Mouse (Mus musculus) testis, adult 2 months (tissue): Measurements from ENCODE around the gene Myl9. TPM values are rescaled to one million over a fixed set of nuclear protein-coding genes. Genes with fewer than 3 reads are reported as not detected.

ENCODE experiments used
- H3K27ac ChIP-seq: fragments of 200-500 bp; 2 replicates; pipeline ENCODE4 v1.5.1; 2012; ENCODE audit warnings: low read depth, low read length; ENCODE audit not compliant: control insufficient read depth, insufficient read depth
- H3K27me3 ChIP-seq: fragments of 200-500 bp; 2 replicates; pipeline ENCODE4 v1.6.1; 2012; ENCODE audit warnings: mild to moderate bottlenecking, low read length, moderate library complexity; ENCODE audit not compliant: control insufficient read depth, insufficient read depth
- H3K36me3 ChIP-seq: fragments of 200-500 bp; 2 replicates; pipeline ENCODE4 v1.6.1; 2012; ENCODE audit warnings: mild to moderate bottlenecking, low read length; ENCODE audit not compliant: control insufficient read depth, insufficient read depth
- H3K4me1 ChIP-seq: fragments of 200-500 bp; 2 replicates; pipeline ENCODE4 v1.6.1; 2012; ENCODE audit warnings: low read length; ENCODE audit not compliant: control insufficient read depth, insufficient read depth
- H3K4me3 ChIP-seq: fragments of 200-500 bp; 2 replicates; pipeline ENCODE4 v1.5.1; 2012; ENCODE audit warnings: low read depth, mild to moderate bottlenecking, low read length, moderate library complexity, mixed read lengths; ENCODE audit not compliant: control insufficient read depth
- CTCF ChIP-seq: fragments of 200-500 bp; IDR thresholded peaks from 2 replicates; pipeline ENCODE4 v1.5.1; 2012; ENCODE audit warnings: low read depth, mild to moderate bottlenecking, inconsistent platforms, low read length, moderate library complexity; ENCODE audit not compliant: control insufficient read depth, insufficient read depth, insufficient replicate concordance
- POLR2A ChIP-seq: fragments of 200-500 bp; IDR thresholded peaks from 2 replicates; pipeline ENCODE4 v1.6.1; 2012; ENCODE audit warnings: low read depth, mild to moderate bottlenecking, inconsistent platforms, low read length, moderate library complexity; ENCODE audit not compliant: control insufficient read depth
- polyA plus RNA-seq: library from polyadenylated mRNA; depleted of rRNA; stranded (reverse); fragments of >200 nt; gene quantifications from 2 replicates; pipeline ENCODE4 v1.2.3, GENCODE M21; 2012

The Myl9 gene
- polyA plus RNA-seq, 1 experiment = 68.0 TPM

GRCm38 (mm10) chr2:156775455-156776435 lies 525 bp downstream of the Myl9 start:
- Histone ChIP-seq H3K4me3 (peak overlapping the region; percentile 80), H3K4me1 (peaks cover 24% of the 10 kb centered on the region), H3K27me3 (no peaks in the 10 kb centered on the region), H3K36me3 (no peaks in the 10 kb centered on the region), H3K27ac (peak overlapping the region; percentile 85)
- TF ChIP-seq CTCF (no peak), POLR2A (peak; percentile 53; the same call in 1 of the 2 replicates)

DNA sequence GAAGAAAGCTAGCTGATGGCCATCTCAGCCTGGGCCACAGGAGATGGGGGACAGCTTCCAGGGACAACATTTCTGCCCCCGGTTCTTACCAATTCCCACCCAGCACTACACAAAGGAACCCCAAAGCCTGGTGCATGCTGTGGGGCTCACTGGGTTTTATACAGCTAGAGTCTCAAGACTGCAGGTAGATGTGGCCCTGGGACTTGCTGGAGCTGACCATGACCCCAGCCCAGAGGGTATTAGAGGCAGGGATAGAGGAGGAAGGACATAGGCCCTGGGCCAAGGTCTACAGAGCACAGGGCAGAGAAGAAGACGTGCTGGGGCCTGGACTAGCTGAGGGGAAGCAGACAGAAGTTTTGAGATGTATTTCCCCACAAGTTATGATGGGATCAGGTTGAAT lies 1.7 kb downstream of the Myl9 start:
- H3K4me1 ChIP-seq = peaks cover 28% of the 10 kb centered on the region
- no peak for TF ChIP-seq CTCF
- no peak for TF ChIP-seq POLR2A
- no peaks in the 10 kb centered on the region for H3K27me3 ChIP-seq
- H3K27ac ChIP-seq = peak overlapping the region; percentile 10; the same call in 1 of the 2 replicates
- H3K4me3 ChIP-seq = peak overlapping the region; percentile 28
- no peaks in the 10 kb centered on the region for H3K36me3 ChIP-seq

DNA sequence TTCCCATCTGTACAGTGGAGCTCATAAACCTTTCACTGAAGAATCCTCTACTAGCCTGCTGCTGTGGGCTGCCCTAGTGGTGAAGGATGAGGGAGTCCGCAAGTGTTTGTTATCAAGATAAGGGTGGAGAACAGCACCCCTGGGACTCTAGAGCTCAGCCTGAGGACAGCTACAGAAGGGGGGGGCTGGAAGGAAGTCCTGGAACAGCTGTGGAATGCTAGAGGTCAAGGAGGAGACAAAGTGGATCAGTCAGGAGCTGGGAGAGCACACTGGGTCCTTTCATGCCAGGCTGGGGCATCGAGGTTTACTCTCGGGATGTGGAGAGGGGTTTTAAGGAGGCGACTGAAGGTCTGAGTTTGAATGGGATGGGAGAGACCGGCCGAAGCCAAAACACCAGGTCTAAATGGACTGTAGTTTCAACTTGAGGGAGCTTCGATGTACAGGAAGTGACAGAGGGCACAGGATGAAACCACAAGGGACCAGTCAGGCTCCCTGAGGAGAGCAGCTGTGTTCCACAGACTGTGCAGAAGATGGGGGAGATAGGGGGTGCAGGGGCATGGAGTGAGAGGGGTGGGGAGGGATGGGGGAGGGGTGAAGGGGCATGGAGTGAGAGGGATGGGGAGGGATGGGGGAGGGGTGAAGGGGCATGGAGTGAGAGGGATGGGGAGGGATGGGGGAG lies 2.2 kb downstream of the Myl9 start:
- no peak overlapping the region for H3K4me3 ChIP-seq
- H3K27me3 ChIP-seq = no peaks in the 10 kb centered on the region
- H3K36me3 ChIP-seq = no peaks in the 10 kb centered on the region
- peaks cover 28% of the 10 kb centered on the region for H3K4me1 ChIP-seq
- H3K27ac ChIP-seq = no peak overlapping the region
- no peak for TF ChIP-seq POLR2A
- no peak for TF ChIP-seq CTCF

DNA sequence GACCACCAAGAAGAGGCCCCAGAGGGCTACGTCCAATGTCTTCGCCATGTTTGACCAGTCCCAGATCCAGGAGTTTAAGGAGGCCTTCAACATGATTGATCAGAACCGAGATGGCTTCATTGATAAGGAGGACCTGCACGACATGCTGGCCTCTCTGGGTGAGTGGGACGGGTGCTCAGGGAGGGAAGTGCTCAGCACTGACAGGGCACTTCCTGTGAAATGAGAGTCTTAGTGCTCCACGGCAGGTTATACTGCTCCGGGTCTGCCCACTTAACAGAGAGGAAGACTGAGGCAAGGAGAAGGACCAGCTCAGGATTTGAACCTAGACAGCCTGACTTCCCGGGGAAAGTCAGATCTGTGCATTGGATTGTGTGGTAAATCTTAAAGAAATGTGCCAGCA lies 3.4 kb downstream of the Myl9 start:
- peaks cover 30% of the 10 kb centered on the region for H3K4me1 ChIP-seq

DNA sequence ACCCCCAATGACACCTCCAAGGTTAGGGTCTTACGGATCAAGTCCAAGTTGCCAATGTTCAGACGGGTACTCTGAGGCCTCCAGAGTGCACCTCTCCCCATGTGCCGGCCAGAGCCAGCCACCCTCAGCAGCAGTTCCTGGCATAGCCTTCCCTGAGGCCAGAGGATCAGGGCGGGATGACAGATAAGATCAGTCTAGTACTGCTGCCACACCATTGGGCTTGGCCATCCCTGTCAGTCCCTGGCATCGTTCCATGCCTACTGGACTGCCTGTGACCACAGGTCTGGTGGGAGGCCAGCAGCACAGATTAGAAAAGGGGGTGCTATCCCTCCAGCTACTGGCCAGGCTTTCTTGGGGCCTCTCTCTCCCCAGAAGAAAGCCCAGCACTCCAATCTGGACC lies 3.8 kb downstream of the Myl9 start:
- Histone ChIP-seq H3K4me3 (no peak overlapping the region), H3K27ac (no peak overlapping the region), H3K36me3 (no peaks in the 10 kb centered on the region), H3K27me3 (no peaks in the 10 kb centered on the region), H3K4me1 (peaks cover 28% of the 10 kb centered on the region)
- TF ChIP-seq POLR2A (no peak), CTCF (no peak)

More for the DNA sequence above, 3.4 kb downstream of the Myl9 start:
- H3K36me3 ChIP-seq = no peaks in the 10 kb centered on the region
- H3K27me3 ChIP-seq = no peaks in the 10 kb centered on the region
- no peak overlapping the region for H3K27ac ChIP-seq
- H3K4me3 ChIP-seq = no peak overlapping the region
- no peak for TF ChIP-seq POLR2A
- TF ChIP-seq CTCF = no peak

DNA sequence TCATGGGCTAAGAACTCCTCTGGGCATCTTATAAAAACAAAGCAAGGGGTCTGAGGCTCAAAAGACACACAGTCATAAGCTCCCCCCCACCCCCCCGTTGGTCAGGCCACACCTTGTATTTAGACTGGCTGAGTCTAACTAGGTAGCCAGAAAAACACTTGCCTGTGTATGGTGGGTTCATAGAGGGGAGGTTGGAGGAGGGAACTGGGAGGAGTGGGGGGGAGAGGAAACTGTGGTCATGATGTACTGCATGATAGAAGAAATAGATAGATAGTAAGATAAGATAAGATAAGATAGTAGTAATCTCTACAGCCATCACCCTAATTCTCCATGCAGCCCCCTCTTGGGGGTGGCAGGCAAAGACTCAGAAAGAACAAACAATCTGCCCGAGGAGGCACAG lies 4.3 kb downstream of the Myl9 start:
- TF ChIP-seq POLR2A = no peak
- TF ChIP-seq CTCF = no peak
- Histone ChIP-seq H3K4me1 (peaks cover 27% of the 10 kb centered on the region), H3K4me3 (no peak overlapping the region), H3K27ac (no peak overlapping the region), H3K27me3 (no peaks in the 10 kb centered on the region), H3K36me3 (no peaks in the 10 kb centered on the region)

GRCm38 (mm10) chr2:156780129-156780528 lies 4.9 kb downstream of the Myl9 start:
- Histone ChIP-seq H3K36me3 (no peaks in the 10 kb centered on the region), H3K27me3 (no peaks in the 10 kb centered on the region), H3K4me1 (peaks cover 22% of the 10 kb centered on the region), H3K27ac (no peak overlapping the region; the same call in 1 of the 2 replicates), H3K4me3 (no peak overlapping the region)
- no peak for TF ChIP-seq CTCF
- no peak for TF ChIP-seq POLR2A
